Mouse (Mus musculus): ENCODE data around the gene Itih3. TPM values are rescaled to one million over a fixed set of nuclear protein-coding genes. Genes with fewer than 3 reads are reported as not detected.
A peak's percentile ranks its signal among the peaks of the same experiment; 100 is the strongest.

Itih3 gene
- 7.8 and 111 TPM in 2 replicates for total RNA-seq (2021)
- long read RNA-seq, experiment 1, partial matches to known transcripts, result 1 of 4 reads
- long read RNA-seq, experiment 1, other reads (novel, unspliced or antisense), result 3 of 4 reads
- long read RNA-seq, experiment 2, partial matches to known transcripts, result 117 of 239 reads
- long read RNA-seq, experiment 2, other reads (novel, unspliced or antisense), result 122 of 239 reads

- no peak for DNase-seq
Measured at GRCm38 (mm10) chr14:30923375-30924105, at the start of gene Itih3. Gene Itih3, minus strand, starts transcription at chr14:30923760.

- no peak for DNase-seq
Measured at GRCm38 (mm10) chr14:30960366-30960765, 36.8 kb upstream of the Itih3 start.

GRCm38 (mm10) chr14:30959031-30959430 lies 35.5 kb upstream of the Itih3 start:
- no peak for DNase-seq

GRCm38 (mm10) chr14:30958517-30958916 lies 35.0 kb upstream of the Itih3 start:
- no peak for DNase-seq

GRCm38 (mm10) chr14:30951154-30951825 lies 27.7 kb upstream of the Itih3 start, which contains the start of gene Nek4:
Gene Nek4, plus strand, starts transcription at chr14:30951377.
- peak; percentile 98 for DNase-seq

GRCm38 (mm10) chr14:30949986-30950385 lies 26.4 kb upstream of the Itih3 start:
- DNase-seq, result no peak

- no peak for DNase-seq
Measured at GRCm38 (mm10) chr14:30944745-30945144, 21.2 kb upstream of the Itih3 start.

GRCm38 (mm10) chr14:30943860-30944674 lies 20.5 kb upstream of the Itih3 start:
- DNase-seq, result peak; percentile 83

GRCm38 (mm10) chr14:30943038-30943437 lies 19.5 kb upstream of the Itih3 start, which contains the start of gene Itih1:
Gene Itih1, minus strand, starts transcription at chr14:30943289.
- no peak for DNase-seq

- no peak for DNase-seq
Measured at GRCm38 (mm10) chr14:30942254-30942653, 18.7 kb upstream of the Itih3 start.

GRCm38 (mm10) chr14:30933351-30933750 lies 9.8 kb upstream of the Itih3 start:
- DNase-seq, result peak; percentile 63

GRCm38 (mm10) chr14:30930386-30930785 lies 6.8 kb upstream of the Itih3 start:
- DNase-seq, result peak; percentile 63

- no peak for DNase-seq
Measured at GRCm38 (mm10) chr14:30925492-30925891, 1.9 kb upstream of the Itih3 start.

GRCm38 (mm10) chr14:30922053-30922670 lies 1.4 kb downstream of the Itih3 start:
- DNase-seq, result no peak

- no peak for DNase-seq
Measured at GRCm38 (mm10) chr14:30916516-30916915, 7.0 kb downstream of the Itih3 start.

GRCm38 (mm10) chr14:30913404-30913803 lies 10.2 kb downstream of the Itih3 start:
- peak; percentile 53 for DNase-seq

GRCm38 (mm10) chr14:30912641-30913040 lies 10.9 kb downstream of the Itih3 start:
- no peak for DNase-seq

- no peak for DNase-seq
Measured at GRCm38 (mm10) chr14:30911141-30911540, 12.4 kb downstream of the Itih3 start.

GRCm38 (mm10) chr14:30907814-30908265 lies 15.7 kb downstream of the Itih3 start:
- DNase-seq, result no peak

- DNase-seq, result no peak
Measured at GRCm38 (mm10) chr14:30906001-30906400, 17.6 kb downstream of the Itih3 start.

GRCm38 (mm10) chr14:30904307-30904706 lies 19.3 kb downstream of the Itih3 start:
- no peak for DNase-seq

GRCm38 (mm10) chr14:30903036-30903435 lies 20.5 kb downstream of the Itih3 start:
- no peak for DNase-seq
